Mouse (Mus musculus): Measurements from ENCODE around the gene Kcnma1.

Gene Kcnma1

DNA sequence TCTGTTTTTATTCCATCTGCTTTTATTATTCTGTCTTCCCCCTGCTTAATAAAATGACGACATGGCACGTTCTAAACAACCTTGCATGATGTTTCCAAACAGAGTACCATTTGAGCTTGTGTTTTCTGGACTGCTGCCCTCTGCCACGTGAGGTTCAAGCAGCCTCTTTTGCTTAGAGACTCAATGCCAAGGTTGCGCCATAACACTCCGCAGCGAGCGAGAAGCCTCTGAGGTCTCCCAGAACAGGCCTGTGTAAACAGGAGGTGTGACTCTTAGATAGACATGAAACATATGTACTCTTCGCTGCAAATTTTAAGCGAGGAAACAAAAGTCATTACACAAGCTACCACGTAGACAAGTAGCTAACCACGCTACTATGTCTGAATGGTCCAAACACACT, 55.2 kb downstream of the Kcnma1 start:
- DNase-seq (ENCODE audit: low spot score) = peak; percentile 49

- no peak for DNase-seq (ENCODE audit: low spot score)
Observed at GRCm38 (mm10) chr14:23957270-23957669, 57.0 kb downstream of the Kcnma1 start.

GRCm38 (mm10) chr14:23943876-23944275, 70.4 kb downstream of the Kcnma1 start:
- no peak for DNase-seq (ENCODE audit: low spot score)

- DNase-seq (ENCODE audit: low spot score) = no peak
Observed at GRCm38 (mm10) chr14:23943152-23943551, 71.1 kb downstream of the Kcnma1 start.

- peak; percentile 64 for DNase-seq (ENCODE audit: low spot score)
Observed at GRCm38 (mm10) chr14:23942103-23942502, 72.2 kb downstream of the Kcnma1 start.

DNA sequence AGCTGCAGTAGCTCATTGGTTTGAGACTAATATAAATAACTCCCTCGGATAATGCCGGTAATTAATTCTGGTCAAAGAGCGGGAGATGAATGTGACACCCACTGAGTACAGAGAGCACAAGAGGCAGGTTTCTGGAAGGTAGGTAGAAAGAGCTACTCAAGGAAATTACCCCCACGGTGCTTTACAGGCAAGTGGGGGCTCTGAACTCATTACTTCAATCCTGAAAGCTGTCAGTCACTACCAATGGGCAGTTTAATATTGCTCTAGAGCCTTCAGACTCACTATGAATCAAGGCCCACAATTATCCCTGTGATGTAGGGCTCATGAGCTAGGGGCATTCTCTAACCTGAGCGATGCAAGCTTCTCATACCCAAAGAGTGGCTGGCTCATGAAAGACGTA, 79.3 kb downstream of the Kcnma1 start:
- DNase-seq (ENCODE audit: low spot score) = no peak

DNA sequence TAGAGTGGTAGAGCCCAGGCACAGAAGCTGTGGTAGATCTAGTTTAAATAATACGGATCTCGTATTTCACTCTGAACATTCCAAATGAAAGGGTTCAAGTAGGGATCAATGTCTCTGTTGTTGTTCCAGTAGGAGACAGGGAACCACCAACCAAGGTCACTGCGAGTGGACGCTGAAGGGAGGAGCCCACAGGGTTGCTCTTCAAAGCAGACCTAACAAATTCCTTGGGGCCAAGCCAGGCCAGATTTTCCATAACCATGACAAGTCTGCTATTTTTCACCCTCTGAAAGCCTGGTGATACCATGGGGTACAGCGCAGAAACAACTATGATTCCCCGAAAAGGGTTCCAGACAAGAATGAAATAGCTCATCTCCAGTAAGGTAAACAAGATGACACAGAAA, 82.6 kb downstream of the Kcnma1 start:
- peak; percentile 65 for DNase-seq (ENCODE audit: low spot score)

DNA sequence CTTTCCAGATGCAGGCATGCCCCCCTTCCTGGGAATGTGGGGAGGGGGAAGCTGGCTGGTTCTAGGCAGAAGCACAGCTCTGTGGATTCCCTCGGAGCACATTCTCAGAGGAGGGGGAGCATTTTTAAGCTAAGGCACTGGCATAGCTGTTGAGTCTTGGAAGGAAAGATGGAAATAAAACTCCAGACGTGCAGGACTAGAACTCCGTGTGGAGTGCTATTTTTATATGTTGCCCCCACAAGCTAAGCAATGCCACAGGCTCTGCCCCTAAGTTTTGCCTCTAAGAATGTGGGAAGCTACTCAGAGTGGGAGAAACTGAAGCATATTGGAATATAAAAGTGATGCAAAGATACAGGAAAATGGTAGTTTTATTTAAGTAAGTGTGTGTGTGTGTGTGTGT, 85.1 kb downstream of the Kcnma1 start:
- no peak for DNase-seq (ENCODE audit: low spot score)

DNA sequence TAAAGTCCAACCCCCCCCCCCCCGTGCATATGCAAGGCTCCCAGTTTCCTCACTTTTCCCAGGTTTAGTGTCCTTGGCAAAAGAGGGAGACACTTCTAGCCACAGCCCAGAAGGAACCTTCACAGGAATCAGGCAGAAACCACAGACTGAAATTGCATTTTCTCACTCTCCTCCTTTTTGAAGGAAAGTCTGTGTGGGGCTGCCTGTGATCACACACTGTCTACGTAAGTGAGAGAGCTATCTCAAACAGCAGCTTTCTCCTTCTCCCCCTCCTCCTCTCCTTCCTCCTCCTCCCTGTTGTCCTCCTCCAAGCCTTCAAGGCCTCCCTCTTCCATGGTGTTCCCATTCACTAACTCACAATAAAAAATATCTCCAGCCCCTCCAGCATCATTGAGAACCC, 90.9 kb downstream of the Kcnma1 start:
- DNase-seq (ENCODE audit: low spot score) = no peak

- DNase-seq (ENCODE audit: low spot score) = no peak
Observed at GRCm38 (mm10) chr14:23922755-23923154, 91.5 kb downstream of the Kcnma1 start.

- DNase-seq (ENCODE audit: low spot score) = no peak
Observed at GRCm38 (mm10) chr14:23911108-23911629, 103.1 kb downstream of the Kcnma1 start.

- no peak for DNase-seq (ENCODE audit: low spot score)
Observed at GRCm38 (mm10) chr14:23908564-23908963, 105.7 kb downstream of the Kcnma1 start.

- no peak for DNase-seq (ENCODE audit: low spot score)
Observed at GRCm38 (mm10) chr14:23902636-23903279, 111.5 kb downstream of the Kcnma1 start.

DNA sequence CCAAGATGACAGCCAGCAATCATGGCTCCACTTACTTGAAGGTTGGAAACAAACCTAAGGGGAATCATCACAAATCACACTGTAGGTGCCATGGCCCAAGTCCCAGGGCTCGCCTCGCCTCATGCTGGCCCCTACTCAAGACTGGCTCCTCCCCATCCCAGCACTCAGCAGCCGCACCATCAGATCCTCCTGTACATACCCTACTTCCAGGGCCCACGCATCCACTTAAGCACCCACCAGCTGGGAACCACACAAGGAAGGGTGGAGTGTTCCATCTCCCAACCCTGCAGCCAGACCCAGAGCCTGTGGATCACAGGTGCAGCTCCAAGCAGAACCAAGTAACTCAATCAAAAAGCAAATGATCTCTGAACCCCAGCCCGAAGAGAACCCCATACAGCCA, 114.8 kb downstream of the Kcnma1 start:
- no peak for DNase-seq (ENCODE audit: low spot score)

- no peak for DNase-seq (ENCODE audit: low spot score)
Observed at GRCm38 (mm10) chr14:23897815-23898214, 116.5 kb downstream of the Kcnma1 start.

GRCm38 (mm10) chr14:23896036-23896435, 118.3 kb downstream of the Kcnma1 start:
- DNase-seq (ENCODE audit: low spot score) = no peak

- DNase-seq (ENCODE audit: low spot score) = no peak
Observed at GRCm38 (mm10) chr14:23886112-23886511, 128.2 kb downstream of the Kcnma1 start.

DNA sequence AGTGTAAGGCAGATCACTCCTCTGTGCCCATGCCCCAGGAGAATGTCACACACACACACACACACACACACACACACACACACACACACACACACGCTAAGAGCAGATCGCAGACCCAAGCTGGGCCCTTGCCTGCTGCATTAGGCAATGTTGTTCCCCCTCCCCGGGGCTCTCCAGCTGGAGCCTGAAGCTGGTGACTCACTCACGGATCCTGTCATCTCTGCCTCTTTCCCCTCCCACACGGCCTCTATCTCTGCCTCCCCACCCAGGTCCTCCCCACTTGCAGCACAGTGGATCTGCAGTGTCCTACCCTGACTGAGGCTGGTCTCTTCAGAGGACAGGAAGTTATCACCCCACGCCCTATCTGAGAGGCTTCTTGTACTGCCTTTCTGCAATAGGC, 128.8 kb downstream of the Kcnma1 start:
- DNase-seq (ENCODE audit: low spot score) = peak; percentile 29

DNA sequence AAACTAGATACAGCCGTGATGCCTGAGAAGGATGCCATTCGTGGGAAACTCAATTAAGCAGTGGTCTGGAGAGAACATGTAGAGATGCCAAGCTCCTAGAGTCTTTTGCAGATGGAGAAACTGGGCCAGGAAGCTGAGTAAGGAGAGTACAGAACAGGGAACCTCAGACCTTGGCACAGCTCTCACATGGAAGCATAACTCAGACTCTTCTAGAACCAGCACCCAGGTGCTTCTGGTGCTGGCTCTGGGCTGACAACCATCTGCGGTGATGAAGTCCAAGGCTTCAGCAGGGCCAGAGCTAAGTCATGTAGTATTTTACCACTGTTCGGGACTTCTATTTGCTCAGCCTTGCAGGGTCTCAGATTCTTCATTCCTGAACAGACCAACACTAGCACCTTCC, 129.2 kb downstream of the Kcnma1 start:
- DNase-seq (ENCODE audit: low spot score) = no peak

- no peak for DNase-seq (ENCODE audit: low spot score)
Observed at GRCm38 (mm10) chr14:23882001-23882400, 132.3 kb downstream of the Kcnma1 start.

GRCm38 (mm10) chr14:23879331-23879730, 135.0 kb downstream of the Kcnma1 start:
- no peak for DNase-seq (ENCODE audit: low spot score)

DNA sequence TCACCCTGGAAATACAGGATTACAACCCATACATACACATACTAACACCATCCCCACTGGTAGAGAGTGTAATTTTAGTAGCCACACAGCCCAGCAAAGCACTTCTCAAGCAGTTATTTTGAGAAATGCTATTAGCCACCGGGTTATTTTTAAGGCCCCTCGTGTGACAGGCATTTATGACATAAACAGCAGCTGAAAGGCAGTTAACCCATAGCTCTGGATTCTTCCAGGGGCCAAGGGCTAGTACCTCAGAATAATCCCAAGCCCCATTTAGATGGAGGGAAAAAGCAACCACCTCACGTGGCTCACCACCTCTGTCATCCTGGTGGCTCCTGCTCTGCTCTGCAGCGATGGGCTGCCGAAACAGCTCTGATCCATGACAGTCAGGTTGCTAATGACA, 136.7 kb downstream of the Kcnma1 start:
- DNase-seq (ENCODE audit: low spot score) = no peak

GRCm38 (mm10) chr14:23874545-23874944, 139.7 kb downstream of the Kcnma1 start:
- DNase-seq (ENCODE audit: low spot score) = no peak

DNA sequence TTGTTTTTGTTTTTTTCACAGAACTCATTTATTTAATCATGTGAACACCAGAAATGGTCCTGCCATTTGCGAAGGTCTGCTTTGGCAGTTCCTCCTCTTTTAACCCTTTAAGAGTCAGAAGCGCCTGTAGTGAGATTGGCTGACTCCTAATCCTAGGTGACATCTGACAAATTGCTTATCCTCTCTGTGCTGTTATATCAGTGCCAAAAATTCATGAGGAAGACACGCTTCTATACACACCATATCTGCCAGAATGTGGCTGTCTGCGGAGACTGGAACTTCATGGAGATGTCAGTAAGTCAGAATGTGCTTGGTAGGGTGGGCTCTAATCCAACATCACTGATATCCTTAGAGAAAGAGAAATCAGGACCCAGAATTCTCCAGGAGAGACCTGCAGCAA, 157.3 kb downstream of the Kcnma1 start:
- DNase-seq (ENCODE audit: low spot score) = no peak

All from ovary, postnatal 36 days (tissue).